Mouse (Mus musculus) heart, adult 9 months (tissue): ENCODE measurements at regions not wholly inside any gene's neighbourhood (a gene's known extent, or its start where the extent isn't known, plus 50 kb on each side); places are given as distances from the start of the nearest gene placed in this dataset.

Source experiments
- DNase-seq, 2 experiments: peaks; one replicate each; pipeline ENCODE4 v3.0.0; 2022; ENCODE audit warnings: low spot score in 2 of 2

- peak in 1 of 2 experiments; percentile 1 for DNase-seq
Observed at GRCm38 (mm10) chr14:80901346-80901745, 917.5 kb downstream of the Olfm4 start.

GRCm38 (mm10) chr14:80901759-80902163, 917.9 kb downstream of the Olfm4 start:
- peak in 1 of 2 experiments; percentile 2 for DNase-seq

GRCm38 (mm10) chr14:80916031-80916430, 932.1 kb downstream of the Olfm4 start:
- no peak for DNase-seq

DNA sequence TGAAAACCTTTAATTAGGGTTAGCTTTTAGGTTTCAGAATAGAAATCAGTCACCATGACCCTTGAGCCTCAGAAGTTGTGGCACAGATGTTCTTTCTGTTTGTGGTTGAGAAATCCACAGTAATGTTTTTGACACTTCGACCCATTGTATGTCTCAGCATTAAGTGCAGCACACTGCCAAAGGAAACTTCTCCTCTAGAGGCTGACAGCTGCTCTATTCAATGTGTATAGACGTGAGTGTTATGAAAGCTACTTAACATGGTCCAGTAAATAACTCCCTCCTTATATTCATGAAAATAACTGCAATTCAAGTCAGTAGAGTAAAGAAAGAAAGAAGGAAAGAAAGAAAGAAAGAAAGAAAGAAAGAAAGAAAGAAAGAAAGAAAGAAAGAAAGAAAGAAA, 939.9 kb downstream of the Olfm4 start:
- DNase-seq, result no peak

GRCm38 (mm10) chr14:80959966-80960365, 976.1 kb downstream of the Olfm4 start:
- DNase-seq, result no peak

- no peak for DNase-seq
Observed at GRCm38 (mm10) chr14:80975795-80976194, 991.9 kb downstream of the Olfm4 start.

GRCm38 (mm10) chr14:80976662-80977061, 992.8 kb downstream of the Olfm4 start:
- no peak for DNase-seq

GRCm38 (mm10) chr14:80979475-80979874, 995.6 kb downstream of the Olfm4 start:
- no peak for DNase-seq

DNA sequence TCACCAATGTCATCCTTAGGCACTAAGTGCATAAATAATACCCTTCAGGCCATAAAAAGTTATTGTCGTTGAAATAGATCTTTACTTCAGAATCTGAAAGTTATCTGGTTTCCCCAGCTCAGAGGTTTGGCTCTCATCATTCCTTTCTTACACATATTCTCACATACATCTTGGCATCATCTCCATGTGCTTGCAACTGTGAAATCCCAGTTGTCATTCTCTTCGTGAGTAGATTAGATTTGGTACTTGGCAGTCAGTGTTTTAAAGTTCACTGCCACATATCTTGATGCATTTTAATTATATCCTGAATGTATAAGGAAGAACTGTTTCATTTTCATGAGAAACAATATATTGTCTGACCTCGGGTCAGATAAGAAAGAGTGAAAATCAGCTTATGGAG, 1006.3 kb downstream of the Olfm4 start:
- DNase-seq, result no peak

- DNase-seq, result no peak
Observed at GRCm38 (mm10) chr14:80990679-80991286, 1006.9 kb downstream of the Olfm4 start.

DNA sequence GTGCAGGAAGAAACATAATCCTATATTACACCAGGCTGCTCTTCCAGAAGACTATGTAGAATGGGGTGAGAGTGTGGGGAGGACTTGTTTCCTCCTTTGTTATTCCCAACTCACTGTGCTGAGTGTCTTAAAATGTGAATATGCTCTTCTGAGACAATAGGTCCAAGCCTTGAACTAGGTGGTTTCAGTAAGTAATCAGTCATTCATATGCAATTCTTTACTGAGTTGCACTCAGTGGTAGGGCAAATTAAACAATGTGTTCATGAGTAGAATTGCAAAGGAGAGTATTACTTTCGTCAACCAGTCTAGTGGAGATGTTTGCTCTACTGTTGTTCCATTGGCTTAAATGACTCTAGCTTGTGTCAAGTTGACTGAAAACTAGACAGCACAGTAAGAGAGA, 1015.1 kb downstream of the Olfm4 start:
- DNase-seq, result no peak

DNA sequence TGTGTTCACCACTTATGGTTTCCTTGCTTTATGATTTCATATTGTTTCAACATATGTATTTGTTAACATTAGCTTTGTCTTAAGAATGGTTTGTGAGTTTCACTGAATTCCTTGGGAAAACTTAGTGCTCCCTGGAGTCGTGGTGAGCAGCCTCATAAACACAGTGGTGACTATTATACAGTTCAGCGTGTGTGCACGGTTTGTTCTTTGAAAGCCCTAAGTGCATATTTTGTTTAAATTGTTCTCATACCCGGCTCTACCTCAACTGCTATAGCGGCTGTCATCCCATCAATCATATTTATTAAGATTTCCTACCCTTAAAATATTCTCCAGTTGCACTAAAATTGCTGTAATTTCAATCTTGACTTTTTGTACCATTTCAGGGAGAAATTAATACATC, 1029.3 kb downstream of the Olfm4 start:
- DNase-seq, result no peak

GRCm38 (mm10) chr14:81031475-81031874, 1047.6 kb downstream of the Olfm4 start:
- no peak for DNase-seq

DNA sequence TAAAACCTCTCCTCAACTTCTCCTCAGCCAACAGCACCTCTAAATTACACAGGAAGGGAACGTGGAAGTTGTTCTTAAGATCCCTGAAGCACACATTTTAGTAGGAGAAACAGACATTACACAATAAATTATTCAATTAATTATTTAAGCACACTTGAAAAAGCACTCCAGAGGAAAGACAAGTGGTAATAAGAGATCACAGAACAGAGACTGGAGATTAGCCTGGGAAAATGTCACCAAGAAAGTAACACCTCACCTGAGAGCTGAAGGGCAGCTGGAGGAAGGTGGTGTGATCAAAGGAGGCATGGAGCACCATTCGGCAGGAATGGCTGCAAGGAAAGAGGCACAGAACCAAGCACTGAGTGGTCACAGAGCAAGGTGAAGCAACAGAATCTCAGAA, 1053.8 kb downstream of the Olfm4 start:
- no peak for DNase-seq

DNA sequence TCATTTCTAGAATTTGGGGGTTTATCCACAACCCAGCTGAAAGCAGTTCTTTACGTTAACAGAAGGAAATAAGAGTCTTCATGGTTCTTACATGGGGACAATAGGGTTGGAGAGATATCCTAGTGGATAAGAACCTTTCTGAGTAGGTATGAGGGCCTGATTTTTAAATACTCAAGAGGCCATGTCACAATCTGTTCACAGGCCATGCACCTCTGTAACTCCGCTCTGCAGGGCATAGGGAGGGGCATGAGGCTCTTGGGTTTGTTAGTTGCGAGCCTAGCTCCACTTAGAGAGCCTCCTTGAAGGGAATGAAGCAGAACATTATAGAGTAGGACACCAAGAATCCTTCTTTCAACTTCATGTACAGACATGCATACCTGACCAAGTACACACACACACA, 1054.2 kb downstream of the Olfm4 start:
- no peak for DNase-seq
